In genomic region chr11:114205192-114205591, GRCm38 (mm10) we compare ENCODE assay signal across 8 mouse cellular contexts.
DNase-seq lines count a peak whose midpoint lies in the region; TF ChIP-seq lines count a peak whose summit lies in the region.

No protein-coding gene starts in this region.

- intact Hi-C loops in left cerebral cortex, postnatal 14 days (cut with DNase I), result no loop called here
- intact Hi-C loops in gastrocnemius, adult 2 months (cut with DNase I), result loop anchor here (5.0 kb wide), 1 partner anchor 77 kb away; no protein-coding TSS in a partner anchor

- no peak overlapping the region for H3K4me3 ChIP-seq in gastrocnemius, adult 2 months

- H3K27ac ChIP-seq in gastrocnemius, adult 2 months, result no peak overlapping the region

- DNase-seq in adrenal gland, adult 18-20 months (ENCODE audit: low spot score in 2 of 2), result peak; percentile 55 to 62
- no peak for DNase-seq in adrenal gland, postnatal 4 days (ENCODE audit: low spot score in 2 of 2)
- DNase-seq in left cerebral cortex, postnatal 14 days (ENCODE audit: low spot score in 2 of 2), result peak; percentile 38 to 43
- no peak for DNase-seq in left cerebral cortex, adult 11 months (ENCODE audit: low spot score)
- DNase-seq in adrenal gland, postnatal 25 days, result peak; percentile 67
- DNase-seq in gastrocnemius, adult 2 months, result peak; percentile 62
- peak; percentile 42 for DNase-seq in lung, postnatal 25 days (ENCODE audit: low spot score)
- peak; percentile 59 to 60 for DNase-seq in thymus, adult 18-20 months

- peak; percentile 73 for TF ChIP-seq CTCF in gastrocnemius, adult 2 months (IDR thresholded peaks at IDR 0.05)

Comparison
In these comparisons a context has a peak if more than half of its experiments do, and no peak if none do; other contexts are left out.
1. DNase-seq: peak in adrenal gland, adult 18-20 months (2 of 2), left cerebral cortex, postnatal 14 days (2 of 2), adrenal gland, postnatal 25 days (single experiment), gastrocnemius, adult 2 months (single experiment), lung, postnatal 25 days (single experiment) and thymus, adult 18-20 months (2 of 2); none in adrenal gland, postnatal 4 days (0 of 2) and left cerebral cortex, adult 11 months (single experiment).